Mouse (Mus musculus) brain, adult 2 months (tissue): ENCODE measurements around the gene Esp24.
"Not testable (repeated sequence)": the region's sequence is repeated elsewhere in the genome, so short reads cannot be mapped to it uniquely, and the experiment has no call there.

Experiments used
- DNase-seq: peaks from one replicate; pipeline ENCODE4 v3.0.0; 2011; ENCODE audit warnings: low read depth, low spot score

Esp24 gene

GRCm38 (mm10) chr17:39036395-39036794, at the start of gene Esp24:
Esp24 (plus strand) TSS chr17:39036695.
- DNase-seq: not testable (repeated sequence)

DNA sequence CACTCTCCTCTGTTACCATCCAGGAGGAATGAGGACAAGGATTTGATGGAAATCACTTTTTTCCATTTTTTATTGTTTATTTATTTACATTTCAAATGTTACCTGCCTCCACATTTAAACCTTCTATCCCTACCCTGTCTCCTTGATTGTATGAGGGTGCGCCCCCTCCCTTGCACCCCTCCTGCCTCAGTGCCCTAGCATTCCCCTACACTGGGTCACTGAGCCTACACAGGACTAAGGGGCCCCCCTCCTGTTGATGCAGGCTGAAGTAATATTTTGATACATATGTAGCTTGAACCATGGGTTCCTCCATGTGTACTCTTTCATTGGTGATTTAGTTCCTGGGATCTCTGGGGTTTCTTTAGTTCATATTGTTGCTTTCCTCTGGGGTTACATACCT, 26.6 kb upstream of the Esp24 start:
- DNase-seq: no peak

DNA sequence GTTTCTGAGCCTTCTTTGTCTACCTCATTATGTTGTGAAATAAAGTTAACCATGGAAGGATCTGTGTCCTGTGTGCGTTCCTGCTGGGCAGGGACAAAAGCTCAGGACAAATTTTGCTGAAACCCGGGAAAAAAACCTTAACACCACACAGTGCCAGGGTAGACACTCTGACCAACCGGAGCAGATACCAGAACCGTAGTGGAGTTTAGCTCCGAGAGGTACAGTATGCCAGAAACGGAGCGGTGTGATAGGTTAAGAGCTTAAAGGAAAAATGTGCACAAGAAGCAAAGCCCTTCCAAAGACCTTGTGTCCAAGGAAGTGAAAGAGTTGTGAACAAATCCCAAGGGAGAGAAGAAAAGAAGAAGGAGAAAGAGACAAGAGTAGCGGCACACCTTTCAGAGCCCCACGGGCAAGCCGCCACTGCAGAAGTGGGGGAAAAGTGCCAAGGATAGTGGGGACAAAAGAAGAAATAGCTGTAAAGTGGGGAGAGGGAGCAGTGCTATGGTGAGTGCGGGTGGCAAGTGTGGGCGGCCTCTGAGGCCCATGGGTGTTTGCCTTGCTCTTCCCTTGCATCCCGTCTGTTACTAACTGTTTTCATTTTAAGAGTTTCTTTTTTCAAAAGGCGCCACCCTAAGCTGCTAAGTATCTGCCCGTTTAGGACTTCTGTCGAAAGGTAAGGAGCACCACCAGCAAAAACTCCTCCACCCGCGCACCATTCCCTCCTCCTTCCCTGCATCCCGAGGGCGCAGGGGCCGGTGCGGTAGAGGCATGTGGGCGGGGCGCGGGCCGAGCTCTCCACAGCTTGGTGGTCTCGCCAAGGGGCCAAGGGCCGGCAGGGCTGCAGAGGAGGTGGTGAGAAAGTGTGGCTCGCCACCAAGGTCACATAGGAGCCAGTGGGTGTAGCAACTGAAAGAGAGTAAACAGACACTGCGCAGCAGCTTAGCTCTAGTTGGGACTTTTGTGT, 25.5 kb upstream of the Esp24 start:
- DNase-seq: no peak

DNA sequence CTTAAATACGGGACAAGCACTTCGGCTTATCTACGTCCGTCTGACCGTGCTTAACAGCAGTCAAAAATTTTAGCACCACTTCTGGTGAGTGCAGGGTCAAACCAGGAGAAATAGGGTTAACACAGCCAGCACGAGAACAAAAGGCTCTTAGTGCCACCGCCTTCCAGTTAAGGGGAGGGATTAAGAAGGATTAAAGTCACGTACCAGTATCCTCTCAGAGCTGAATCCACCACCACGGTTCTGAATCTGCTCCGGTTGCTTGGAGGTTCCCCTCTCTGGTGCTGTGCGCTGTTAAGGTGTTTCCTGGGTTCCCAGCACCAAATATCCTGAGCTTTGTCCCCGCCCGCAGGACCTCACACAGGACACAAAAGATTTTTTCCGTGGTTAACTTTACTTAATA, 19.3 kb upstream of the Esp24 start:
- DNase-seq: no peak

- no peak for DNase-seq
Measured at GRCm38 (mm10) chr17:39043241-39043640, 6.7 kb downstream of the Esp24 start, which contains the start of gene Gm21903. Gm21903 (minus strand) TSS chr17:39043341.

GRCm38 (mm10) chr17:39063641-39064040, 27.1 kb downstream of the Esp24 start:
- no peak for DNase-seq

DNA sequence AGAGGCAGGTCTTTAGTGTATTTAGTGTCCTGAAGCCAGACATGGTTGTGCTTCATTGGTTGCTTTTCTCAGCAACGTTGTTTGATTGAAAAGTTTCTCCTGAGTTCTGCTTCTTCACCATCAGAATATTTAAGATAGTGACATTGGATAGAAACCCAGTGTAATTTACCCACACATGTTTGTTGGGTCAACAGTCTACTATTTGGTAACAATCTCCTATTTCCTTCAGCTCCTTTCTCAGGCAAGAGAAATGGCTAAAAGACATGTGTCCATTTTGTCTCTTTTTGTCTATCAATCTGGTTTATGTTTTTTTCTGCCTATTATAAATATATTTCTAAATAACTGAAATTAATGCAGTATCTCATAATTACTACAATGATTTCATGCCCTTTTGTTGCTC, 40.4 kb downstream of the Esp24 start, which contains the start of gene Esp23:
TSS of gene Esp23 (minus strand) at position 101 of the 400 bp plus-strand sequence.
- DNase-seq: no peak
